Mouse (Mus musculus): ENCODE data around the gene Slco4c1. TPM values are rescaled to one million over a fixed set of nuclear protein-coding genes. Genes with fewer than 3 reads are reported as not detected.

Slco4c1 gene
- polyA plus RNA-seq, 1 experiment from 2014 or later = 4.7 TPM

GRCm38 (mm10) chr1:96870764-96871307 lies 1.1 kb downstream of the Slco4c1 start:
- WGBS = 3% methylated on average over 7 of the region's 7 CpGs
- ATAC-seq (ENCODE audit: insufficient read depth) (no peak), DNase-seq (peak; percentile 3)
- Histone ChIP-seq H3K27me3 (ENCODE audit: insufficient read depth, low read length) (peaks cover 8% of the 10 kb centered on the region; the same call in 1 of the 2 replicates), H3K9me3 (ENCODE audit: low read depth, low read length) (no peaks in the 10 kb centered on the region), H3K4me3 (ENCODE audit: low read depth, low read length) (peak overlapping the region; percentile 45), H3K4me2 (peak overlapping the region; percentile 83), H3K27ac (ENCODE audit: low read depth) (no peak overlapping the region), H3K36me3 (ENCODE audit: insufficient read depth) (no peaks in the 10 kb centered on the region), H3K4me1 (ENCODE audit: insufficient read depth) (peaks cover 5% of the 10 kb centered on the region; the same call in 1 of the 2 replicates), H3K9ac (no peak overlapping the region)
- TF ChIP-seq CTCF (IDR thresholded peaks at IDR 0.05; ENCODE audit: low read depth) = no peak

DNA sequence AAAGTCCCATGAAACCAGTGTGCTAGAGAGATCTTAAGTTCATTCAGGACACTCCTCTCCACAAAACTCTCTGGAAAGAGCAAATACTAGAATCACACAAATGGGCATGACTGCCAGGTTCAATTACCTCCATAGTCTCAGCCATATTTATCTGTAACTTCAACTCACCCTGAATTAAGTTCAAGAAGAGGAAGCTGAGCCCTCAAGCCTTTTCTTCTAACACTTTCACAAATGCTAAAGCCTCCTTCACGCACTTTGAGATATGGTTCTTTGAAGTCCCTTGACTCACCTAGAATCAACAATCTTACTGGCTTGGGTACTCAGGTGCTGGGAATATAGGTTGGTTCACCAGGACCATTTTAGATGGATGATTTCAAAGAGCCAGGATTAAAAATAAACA lies 3.2 kb downstream of the Slco4c1 start:
- Histone ChIP-seq H3K27ac (ENCODE audit: low read depth) (no peak overlapping the region), H3K4me3 (ENCODE audit: low read depth, low read length) (no peak overlapping the region), H3K27me3 (ENCODE audit: insufficient read depth, low read length) (peaks cover 8% of the 10 kb centered on the region; the same call in 1 of the 2 replicates), H3K4me1 (ENCODE audit: insufficient read depth) (peaks cover 5% of the 10 kb centered on the region; the same call in 1 of the 2 replicates), H3K9me3 (ENCODE audit: low read depth, low read length) (no peaks in the 10 kb centered on the region), H3K9ac (no peak overlapping the region), H3K36me3 (ENCODE audit: insufficient read depth) (no peaks in the 10 kb centered on the region), H3K4me2 (no peak overlapping the region)
- DNase-seq (no peak), ATAC-seq (ENCODE audit: insufficient read depth) (no peak)
- no peak for TF ChIP-seq CTCF (IDR thresholded peaks at IDR 0.05; ENCODE audit: low read depth)
- 79% methylated on average over 1 of the region's 1 CpGs for WGBS

GRCm38 (mm10) chr1:96866002-96866401 lies 6.0 kb downstream of the Slco4c1 start:
- Histone ChIP-seq H3K27me3 (ENCODE audit: insufficient read depth, low read length) (no peaks in the 10 kb centered on the region), H3K9me3 (ENCODE audit: low read depth, low read length) (no peaks in the 10 kb centered on the region), H3K4me3 (ENCODE audit: low read depth, low read length) (no peak overlapping the region), H3K4me1 (ENCODE audit: insufficient read depth) (no peaks in the 10 kb centered on the region), H3K27ac (ENCODE audit: low read depth) (no peak overlapping the region), H3K36me3 (ENCODE audit: insufficient read depth) (no peaks in the 10 kb centered on the region), H3K4me2 (no peak overlapping the region), H3K9ac (no peak overlapping the region)
- 89% methylated on average over 4 of the region's 4 CpGs for WGBS
- DNase-seq (no peak), ATAC-seq (ENCODE audit: insufficient read depth) (no peak)
- no peak for TF ChIP-seq CTCF (IDR thresholded peaks at IDR 0.05; ENCODE audit: low read depth)

DNA sequence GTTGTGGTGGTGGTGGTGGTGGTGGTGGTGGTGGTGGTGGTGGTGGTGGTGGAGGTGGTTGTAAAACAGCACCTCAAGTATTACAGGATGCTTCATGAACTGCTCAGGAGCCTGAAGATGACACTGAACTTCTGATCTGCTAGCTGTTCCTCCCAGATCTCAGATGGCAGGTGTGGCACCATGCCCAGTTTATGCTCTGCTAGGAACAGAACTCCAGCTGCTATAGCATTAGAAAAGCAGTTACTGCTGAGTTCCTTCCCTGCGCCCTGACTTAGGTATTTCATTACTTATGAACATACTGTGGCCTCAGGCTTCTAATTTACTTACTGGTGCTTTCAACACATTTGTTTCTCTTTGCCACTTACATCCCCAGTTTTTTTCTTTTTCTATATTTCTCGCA lies 7.9 kb downstream of the Slco4c1 start:
- H3K27ac ChIP-seq (ENCODE audit: low read depth) = no peak overlapping the region
- H3K36me3 ChIP-seq (ENCODE audit: insufficient read depth) = no peaks in the 10 kb centered on the region
- 71% methylated on average over 2 of the region's 2 CpGs for WGBS
- H3K4me3 ChIP-seq (ENCODE audit: low read depth, low read length) = no peak overlapping the region
- no peak for TF ChIP-seq CTCF (IDR thresholded peaks at IDR 0.05; ENCODE audit: low read depth)
- H3K27me3 ChIP-seq (ENCODE audit: insufficient read depth, low read length) = no peaks in the 10 kb centered on the region
- no peaks in the 10 kb centered on the region for H3K9me3 ChIP-seq (ENCODE audit: low read depth, low read length)
- no peak for DNase-seq
- ATAC-seq (ENCODE audit: insufficient read depth) = no peak
- H3K4me2 ChIP-seq = no peak overlapping the region
- H3K4me1 ChIP-seq (ENCODE audit: insufficient read depth) = no peaks in the 10 kb centered on the region
- H3K9ac ChIP-seq = no peak overlapping the region

- 87% methylated on average over 7 of the region's 7 CpGs for WGBS
- no peak overlapping the region for H3K4me2 ChIP-seq
- no peaks in the 10 kb centered on the region for H3K27me3 ChIP-seq (ENCODE audit: insufficient read depth, low read length)
- no peaks in the 10 kb centered on the region for H3K9me3 ChIP-seq (ENCODE audit: low read depth, low read length)
- no peak for TF ChIP-seq CTCF (IDR thresholded peaks at IDR 0.05; ENCODE audit: low read depth)
- no peaks in the 10 kb centered on the region for H3K36me3 ChIP-seq (ENCODE audit: insufficient read depth)
- H3K4me1 ChIP-seq (ENCODE audit: insufficient read depth) = no peaks in the 10 kb centered on the region
- DNase-seq (no peak), ATAC-seq (ENCODE audit: insufficient read depth) (no peak)
- no peak overlapping the region for H3K4me3 ChIP-seq (ENCODE audit: low read depth, low read length)
- H3K27ac ChIP-seq (ENCODE audit: low read depth) = no peak overlapping the region
- H3K9ac ChIP-seq = no peak overlapping the region
These were observed 11.8 kb downstream of the Slco4c1 start for GRCm38 (mm10) chr1:96859995-96860684.

DNA sequence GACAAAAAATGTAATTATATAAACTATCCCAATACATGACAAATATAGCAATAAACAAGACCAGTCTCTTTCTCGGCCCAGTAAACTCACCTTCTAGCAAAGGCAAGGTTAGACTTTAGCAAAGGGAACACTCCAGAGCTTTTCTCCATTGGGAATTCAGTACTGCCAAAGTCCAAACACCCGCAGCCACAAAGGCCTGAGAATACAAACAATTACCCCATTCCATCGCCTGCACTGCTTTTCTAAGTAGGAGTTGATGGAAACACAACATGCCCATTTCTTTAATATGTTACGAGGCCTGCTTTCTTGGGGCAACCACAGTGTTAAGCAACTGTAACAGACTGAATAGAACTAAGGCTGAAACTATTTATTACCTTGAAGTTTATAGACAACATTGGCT lies 18.4 kb downstream of the Slco4c1 start:
- Histone ChIP-seq H3K36me3 (ENCODE audit: insufficient read depth) (no peaks in the 10 kb centered on the region), H3K4me2 (no peak overlapping the region), H3K27me3 (ENCODE audit: insufficient read depth, low read length) (no peaks in the 10 kb centered on the region), H3K27ac (ENCODE audit: low read depth) (no peak overlapping the region), H3K9ac (no peak overlapping the region), H3K4me1 (ENCODE audit: insufficient read depth) (no peaks in the 10 kb centered on the region), H3K9me3 (ENCODE audit: low read depth, low read length) (no peaks in the 10 kb centered on the region), H3K4me3 (ENCODE audit: low read depth, low read length) (no peak overlapping the region)
- ATAC-seq (ENCODE audit: insufficient read depth) (no peak), DNase-seq (no peak)
- no peak for TF ChIP-seq CTCF (IDR thresholded peaks at IDR 0.05; ENCODE audit: low read depth)
- WGBS = 78% methylated on average over 4 of the region's 4 CpGs

DNA sequence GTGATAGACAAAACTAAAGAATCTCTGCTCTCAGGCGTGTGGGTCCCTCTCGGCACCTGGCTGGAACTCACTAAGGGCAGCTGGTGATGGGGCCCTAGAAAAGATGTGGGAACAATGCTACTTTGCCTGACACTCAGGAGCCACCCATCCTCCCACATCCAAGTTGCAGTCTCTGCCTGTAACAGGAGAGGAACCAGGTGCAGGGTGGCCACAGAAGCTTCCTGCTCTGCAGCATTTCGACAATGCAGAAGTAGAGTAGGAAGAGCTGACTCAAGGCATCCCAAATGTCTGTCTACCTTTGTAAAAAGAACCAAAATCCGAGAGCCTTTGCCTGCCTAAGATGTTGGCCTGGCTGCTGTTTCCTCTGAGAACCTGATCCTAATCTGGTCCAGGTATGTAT lies 22.9 kb downstream of the Slco4c1 start:
- no peak for TF ChIP-seq CTCF (IDR thresholded peaks at IDR 0.05; ENCODE audit: low read depth)
- WGBS = 51% methylated on average over 4 of the region's 4 CpGs
- peak; percentile 47; the same call in 1 of the 2 replicates for ATAC-seq (ENCODE audit: insufficient read depth)

More for the DNA sequence above, 22.9 kb downstream of the Slco4c1 start:
- Histone ChIP-seq H3K9ac (no peak overlapping the region), H3K9me3 (ENCODE audit: low read depth, low read length) (no peaks in the 10 kb centered on the region), H3K36me3 (ENCODE audit: insufficient read depth) (no peaks in the 10 kb centered on the region), H3K4me1 (ENCODE audit: insufficient read depth) (no peaks in the 10 kb centered on the region), H3K4me3 (ENCODE audit: low read depth, low read length) (no peak overlapping the region), H3K27me3 (ENCODE audit: insufficient read depth, low read length) (no peaks in the 10 kb centered on the region), H3K27ac (ENCODE audit: low read depth) (no peak overlapping the region), H3K4me2 (no peak overlapping the region)
- no peak for DNase-seq
